Mouse (Mus musculus): Measurements from ENCODE around the gene Clic3. TPM values are rescaled to one million over a fixed set of nuclear protein-coding genes. Genes with fewer than 3 reads are reported as not detected.
A peak's percentile ranks its signal among the peaks of the same experiment; 100 is the strongest.

Gene Clic3
- total RNA-seq, 2 experiments from 2014 or later, result not detected

DNA sequence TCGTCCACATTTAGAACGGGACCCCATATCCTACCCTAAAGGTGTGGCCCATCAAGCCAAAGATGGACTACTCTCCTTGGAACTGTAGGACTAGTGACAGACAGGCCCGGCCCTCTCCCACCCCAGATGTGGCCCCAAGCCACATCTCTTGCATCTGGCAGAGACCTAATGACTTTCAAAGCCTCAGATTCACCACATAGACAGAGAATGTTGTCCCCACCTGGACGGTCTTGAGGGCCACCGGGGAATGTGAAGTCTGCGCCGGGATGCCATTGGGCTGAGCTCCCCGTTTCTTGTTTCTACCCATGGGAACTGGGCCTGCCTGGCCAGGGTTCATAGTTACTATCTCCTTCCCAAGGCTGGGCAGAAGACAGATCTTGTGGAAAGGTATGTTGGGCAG is 20.9 kb downstream of the Clic3 start:
- no peak for ATAC-seq (replicated peaks; ENCODE audit: low FRiP score, poor library complexity, severe bottlenecking)

DNA sequence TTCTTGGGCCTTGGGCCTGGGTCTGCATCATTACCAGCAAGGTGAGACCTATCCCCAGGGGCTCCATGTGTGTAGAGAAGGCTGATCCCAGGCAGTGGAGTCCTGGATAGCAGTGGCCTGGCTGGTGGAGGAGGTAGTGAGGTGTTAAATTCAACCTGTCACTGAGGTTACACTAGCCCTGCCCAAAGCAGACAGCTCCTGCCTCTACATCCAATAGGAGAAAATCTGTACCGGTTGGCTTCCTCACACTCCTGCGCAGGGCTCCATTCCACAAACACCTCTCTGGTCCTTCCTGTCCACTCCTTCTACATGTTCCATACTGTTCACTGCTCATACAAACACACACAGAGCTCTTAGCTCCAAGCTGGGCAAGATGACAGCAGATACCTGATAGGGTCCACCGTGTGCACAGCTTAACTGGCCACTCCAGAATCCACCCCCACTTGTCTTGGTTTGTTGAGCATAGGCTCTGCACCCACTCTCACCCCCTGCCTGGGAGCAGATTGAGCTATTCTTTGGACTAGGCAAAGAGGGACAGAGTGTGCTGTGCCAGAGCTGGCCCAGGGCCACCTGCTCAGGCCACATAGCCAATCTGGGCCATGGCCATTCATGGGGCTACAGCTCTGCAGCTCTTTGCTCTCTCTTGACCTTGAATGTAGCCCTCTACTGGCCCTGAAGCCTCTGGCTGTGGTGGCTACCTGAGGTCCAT is 21.5 kb downstream of the Clic3 start:
- ATAC-seq (replicated peaks; ENCODE audit: low FRiP score, poor library complexity, severe bottlenecking), result no peak

DNA sequence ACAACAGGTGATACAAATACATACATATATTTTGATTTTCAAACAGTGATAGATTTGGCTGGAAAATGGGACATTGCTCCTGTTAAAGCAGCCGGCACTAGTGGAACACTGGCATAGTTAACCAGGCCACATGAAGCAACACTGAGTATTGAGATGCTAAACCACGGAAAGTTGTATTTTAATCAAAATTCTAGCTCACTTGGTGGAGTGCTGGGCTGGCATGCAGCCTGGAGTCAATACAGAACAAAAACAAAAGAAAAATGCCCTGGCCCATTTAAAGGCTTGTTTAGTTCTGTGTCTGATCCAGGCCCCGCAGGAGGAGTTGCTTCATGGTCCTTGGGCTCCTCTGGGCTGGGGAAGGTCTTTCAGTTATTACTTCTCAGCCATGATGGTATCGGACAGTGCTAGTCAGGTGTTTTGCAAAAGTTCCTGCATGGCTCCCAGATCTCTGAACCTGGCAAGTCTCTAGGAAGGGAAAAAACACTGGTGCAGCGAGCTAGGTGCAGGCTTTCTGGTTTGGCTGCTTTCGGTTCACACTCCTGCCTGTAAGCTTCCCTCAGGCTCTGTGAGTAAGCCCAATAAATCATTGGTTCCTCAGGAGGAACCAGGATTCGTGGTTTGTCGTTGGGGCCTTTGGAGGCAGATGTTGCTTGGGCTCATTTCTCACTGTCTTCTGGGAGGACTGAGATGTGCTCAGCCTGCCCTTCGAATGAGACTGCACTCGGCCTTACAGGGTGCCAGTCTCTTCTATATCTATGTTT is 23.1 kb downstream of the Clic3 start:
- ATAC-seq (replicated peaks; ENCODE audit: low FRiP score, poor library complexity, severe bottlenecking), result no peak

- ATAC-seq (replicated peaks; ENCODE audit: low FRiP score, poor library complexity, severe bottlenecking), result no peak
These were observed 23.9 kb downstream of the Clic3 start for GRCm38 (mm10) chr2:25480541-25480940.

GRCm38 (mm10) chr2:25482969-25483368 is 26.3 kb downstream of the Clic3 start:
- no peak for ATAC-seq (replicated peaks; ENCODE audit: low FRiP score, poor library complexity, severe bottlenecking)

DNA sequence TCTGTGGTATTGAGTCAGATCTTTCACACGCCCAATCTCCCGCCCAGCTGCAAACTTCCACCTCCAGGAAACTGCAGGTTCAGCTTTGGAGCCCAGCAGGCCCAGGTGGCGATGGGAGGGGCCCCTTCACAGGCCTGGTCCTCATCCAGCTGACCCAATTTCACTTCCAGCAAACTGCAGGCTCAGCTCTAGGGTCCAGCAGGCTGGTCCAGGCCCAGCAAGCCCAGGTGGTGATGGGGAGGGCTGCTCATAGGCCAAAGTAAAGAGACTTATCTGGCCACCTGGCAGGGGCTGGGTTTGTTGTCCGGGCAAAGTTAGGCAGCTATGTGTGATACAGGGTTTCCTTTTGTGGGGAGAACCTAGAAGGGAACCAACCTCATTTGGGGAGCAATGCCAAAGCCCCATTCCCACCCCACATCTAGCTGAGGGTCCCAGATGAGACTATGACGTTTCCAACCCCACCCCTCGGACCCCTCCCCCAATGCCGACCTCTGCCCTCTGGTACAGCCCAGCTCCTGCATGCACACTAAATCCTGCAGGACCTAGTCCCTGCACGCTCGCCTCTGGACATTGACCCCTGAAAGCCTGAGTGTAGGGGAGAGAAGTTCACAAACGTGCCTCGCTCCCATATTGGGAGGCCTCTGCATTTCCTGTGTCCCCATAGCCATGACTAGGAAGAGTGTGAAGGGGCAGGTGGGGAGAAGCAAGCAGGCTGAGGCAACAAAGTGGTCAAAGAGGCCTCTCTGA is 28.4 kb downstream of the Clic3 start:
- no peak for ATAC-seq (replicated peaks; ENCODE audit: low FRiP score, poor library complexity, severe bottlenecking)

- ATAC-seq (replicated peaks; ENCODE audit: low FRiP score, poor library complexity, severe bottlenecking), result peak; percentile 30; the same call in 1 of the 2 replicates
These were observed 31.5 kb downstream of the Clic3 start for GRCm38 (mm10) chr2:25487965-25488670.

GRCm38 (mm10) chr2:25488671-25489068 is 32.0 kb downstream of the Clic3 start:
- ATAC-seq (replicated peaks; ENCODE audit: low FRiP score, poor library complexity, severe bottlenecking), result no peak

- no peak for ATAC-seq (replicated peaks; ENCODE audit: low FRiP score, poor library complexity, severe bottlenecking)
These were observed 36.4 kb downstream of the Clic3 start for GRCm38 (mm10) chr2:25492988-25493387.

GRCm38 (mm10) chr2:25493476-25493961 is 36.9 kb downstream of the Clic3 start, which contains the start of gene Lcn12:
TSS of gene Lcn12 (minus strand) at chr2:25493911.
- no peak for ATAC-seq (replicated peaks; ENCODE audit: low FRiP score, poor library complexity, severe bottlenecking)

DNA sequence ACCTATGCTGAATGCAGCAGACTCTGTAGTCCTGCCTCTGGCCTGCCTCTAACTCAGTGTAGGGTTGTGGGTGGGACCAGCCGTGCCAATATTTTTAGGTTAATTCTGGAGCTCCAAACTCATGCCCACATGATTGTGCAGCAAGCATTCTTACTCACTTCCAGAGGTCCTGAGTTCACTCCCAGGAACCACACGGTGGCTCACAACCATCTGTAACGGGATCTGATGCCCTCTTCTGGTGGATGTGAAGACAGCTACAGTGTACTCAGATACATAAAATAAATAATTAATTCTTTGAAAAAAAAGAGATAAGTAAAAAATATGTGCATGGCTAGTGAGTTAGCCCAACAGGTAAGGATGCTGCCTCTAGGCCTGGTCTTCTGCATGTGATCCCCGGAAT is 39.8 kb downstream of the Clic3 start:
- no peak for ATAC-seq (replicated peaks; ENCODE audit: low FRiP score, poor library complexity, severe bottlenecking)

GRCm38 (mm10) chr2:25497846-25498575 is 41.4 kb downstream of the Clic3 start:
- no peak for ATAC-seq (replicated peaks; ENCODE audit: low FRiP score, poor library complexity, severe bottlenecking)

- no peak for ATAC-seq (replicated peaks; ENCODE audit: low FRiP score, poor library complexity, severe bottlenecking)
These were observed 42.2 kb downstream of the Clic3 start for GRCm38 (mm10) chr2:25498622-25499478.

- no peak for ATAC-seq (replicated peaks; ENCODE audit: low FRiP score, poor library complexity, severe bottlenecking)
These were observed 43.5 kb downstream of the Clic3 start for GRCm38 (mm10) chr2:25500071-25500575.

- peak; percentile 79 for ATAC-seq (replicated peaks; ENCODE audit: low FRiP score, poor library complexity, severe bottlenecking)
These were observed 44.2 kb downstream of the Clic3 start, which contains the start of gene Fbxw5 for GRCm38 (mm10) chr2:25500576-25501405. TSS of gene Fbxw5 (plus strand) at chr2:25500750.

DNA sequence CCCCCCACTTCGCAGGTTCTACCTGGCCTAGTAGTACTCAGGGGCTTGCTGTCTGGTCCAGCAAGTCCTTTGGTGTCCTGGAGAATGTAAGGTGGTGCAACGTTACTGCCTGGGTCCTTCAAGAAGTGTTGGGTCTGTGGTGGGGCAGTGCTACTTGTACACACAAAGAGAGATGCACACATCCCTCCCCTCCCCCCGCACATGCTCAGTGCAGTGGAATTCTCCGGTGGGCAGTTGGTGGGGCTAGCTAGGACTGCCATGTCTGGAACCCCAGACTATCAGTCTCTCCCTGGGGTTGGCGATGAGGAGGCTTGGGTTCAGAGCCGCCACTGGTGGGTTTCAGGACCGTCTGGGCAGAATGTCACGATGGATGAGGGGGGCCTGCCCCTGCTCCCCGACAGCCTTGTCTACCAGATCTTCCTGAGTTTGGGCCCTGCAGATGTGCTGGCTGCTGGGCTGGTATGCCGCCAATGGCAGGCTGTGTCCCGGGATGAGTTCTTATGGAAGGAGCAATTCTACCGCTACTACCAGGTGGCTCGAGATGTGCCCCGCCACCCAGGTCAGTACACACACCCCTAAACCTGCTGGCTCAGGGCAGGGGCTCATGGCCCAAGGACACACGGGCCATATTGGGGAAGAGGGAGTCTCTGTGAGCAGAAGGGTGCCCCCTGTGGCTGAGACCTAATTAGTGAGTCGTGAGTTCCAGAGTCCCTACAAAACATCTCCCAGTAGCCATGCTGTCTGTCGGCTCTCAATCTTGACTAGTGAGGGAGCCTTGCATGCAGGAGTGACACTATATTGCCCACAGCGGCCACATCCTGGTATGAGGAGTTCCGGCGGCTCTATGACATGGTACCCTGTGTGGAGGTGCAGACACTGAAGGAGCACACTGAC is 45.2 kb downstream of the Clic3 start, which contains the start of gene C8g:
Gene C8g, minus strand, starts transcription at position 127 of the 894 bp plus-strand sequence.
- ATAC-seq (replicated peaks; ENCODE audit: low FRiP score, poor library complexity, severe bottlenecking), result no peak

All from erythroid progenitor cell, adult 5-6 weeks (primary cell).